Mouse (Mus musculus): Measurements from ENCODE around the gene Nutf2-ps1. TPM values are rescaled to one million over a fixed set of nuclear protein-coding genes. Genes with fewer than 3 reads are reported as not detected.

The Nutf2-ps1 gene
- total RNA-seq (2023): 2.9 to 32.4 TPM in 2 of 4 replicates, not detected in the others

GRCm38 (mm10) chr19:53588968-53589367 lies at the start of gene Nutf2-ps1:
Gene Nutf2-ps1 (minus strand): TSS chr19:53589068.

GRCm38 (mm10) chr19:53599757-53600539 lies 11.1 kb upstream of the Nutf2-ps1 start, which contains the start of gene Smc3:
Gene Smc3 (plus strand): TSS chr19:53600398.

Other genes starting within 250 kb of the Nutf2-ps1 start
- gene Gm10197, start 217.3 kb downstream of the Nutf2-ps1 start, total RNA-seq (2023): not detected in 4 replicates
- gene Smndc1, start 198.5 kb downstream of the Nutf2-ps1 start, total RNA-seq (2023): 113 to 133 TPM (median 115 TPM) in 4 replicates
- gene Dusp5, start 60.0 kb downstream of the Nutf2-ps1 start, total RNA-seq (2023): 84.1 to 93.6 TPM (median 88.2 TPM) in 4 replicates
- gene Smc3, start 11.3 kb upstream of the Nutf2-ps1 start, total RNA-seq (2023): 48.4 to 59.1 TPM (median 53.8 TPM) in 4 replicates
- gene Rbm20, start 88.2 kb upstream of the Nutf2-ps1 start, total RNA-seq (2023): not detected in 4 replicates

Measured in B cell, adult 62 days (primary cell).